Mouse (Mus musculus): ENCODE measurements around the gene Adig.

- TF ChIP-seq CTCF (IDR thresholded peaks at IDR 0.05; ENCODE audit: borderline replicate concordance, insufficient read depth, low read depth, low read length) = no peak
- no peak for TF ChIP-seq POLR2A (IDR thresholded peaks at IDR 0.05; ENCODE audit: borderline replicate concordance, insufficient read depth, low read length)
These were observed 52.0 kb downstream of the Adig start for GRCm38 (mm10) chr2:158554366-158554765.

Data from cerebellum, adult 2 months (tissue).